Mouse (Mus musculus) heart, postnatal 0 days (tissue): ENCODE measurements around the gene Cacng4.

Experiments
- CTCF ChIP-seq: IDR thresholded peaks from 2 replicates; pipeline ENCODE4 v1.5.1; 2016; ENCODE audit warnings: antibody characterized with exemption, control low read depth, low read depth
- EP300 ChIP-seq: IDR thresholded peaks from 2 replicates; pipeline ENCODE4 v1.6.1; 2016; ENCODE audit warnings: antibody characterized with exemption, low read depth

- TF ChIP-seq CTCF: no peak
- TF ChIP-seq EP300: no peak
Measured at GRCm38 (mm10) chr11:107785761-107786160, 8.6 kb downstream of the Cacng4 start.
